Mouse (Mus musculus) embryonic facial prominence, embryonic 13.5 days (tissue): ENCODE measurements around the gene Pafah1b3. TPM values are rescaled to one million over a fixed set of nuclear protein-coding genes. Genes with fewer than 3 reads are reported as not detected.

Experiments used
- ATAC-seq: fragments of 200-750 bp; cut with Nextera tagmentation; 2 replicates; pipeline ENCODE4 v1.8.0; 2017; ENCODE audit warnings: low read depth; ENCODE audit not compliant: insufficient number of reproducible peaks, insufficient read depth, low FRiP score, low TSS enrichment
- H3K27ac ChIP-seq: fragments of 300-500 bp; sonication (generic); 2 replicates; pipeline ENCODE4 v1.5.1; 2015; ENCODE audit warnings: moderate library complexity, mild to moderate bottlenecking, inconsistent platforms
- H3K27me3 ChIP-seq: fragments of 300-500 bp; sonication (generic); 2 replicates; pipeline ENCODE4 v1.6.1; 2015; ENCODE audit warnings: mild to moderate bottlenecking, inconsistent platforms
- H3K36me3 ChIP-seq: fragments of 300-500 bp; sonication (generic); 2 replicates; pipeline ENCODE4 v1.6.1; 2015; ENCODE audit warnings: mild to moderate bottlenecking, inconsistent platforms
- H3K4me1 ChIP-seq: fragments of 300-500 bp; sonication (generic); 2 replicates; pipeline ENCODE4 v1.6.1; 2015; ENCODE audit warnings: inconsistent platforms
- H3K4me2 ChIP-seq: fragments of 300-500 bp; sonication (generic); 2 replicates; pipeline ENCODE4 v1.6.1; 2015; ENCODE audit warnings: moderate library complexity, mild to moderate bottlenecking, inconsistent platforms
- H3K4me3 ChIP-seq: fragments of 300-500 bp; sonication (generic); 2 replicates; pipeline ENCODE4 v1.5.1; 2015; ENCODE audit warnings: mild to moderate bottlenecking, inconsistent platforms
- H3K9ac ChIP-seq: fragments of 300-500 bp; sonication (generic); 2 replicates; pipeline ENCODE4 v1.6.1; 2015; ENCODE audit warnings: mild to moderate bottlenecking, inconsistent platforms
- H3K9me3 ChIP-seq: fragments of 300-500 bp; sonication (generic); 2 replicates; pipeline ENCODE4 v1.6.1; 2016; ENCODE audit warnings: inconsistent platforms
- WGBS: fragments of 180-500 bp; shearing (Covaris S2); methylation state at CpG from one replicate; pipeline ENCODE4 v1.1.7; 2015; ENCODE audit warnings: mixed read lengths; 5-methylcytosine and 5-hydroxymethylcytosine counted together
- polyA plus RNA-seq: library from polyadenylated mRNA; unstranded; fragments of >200 nt; fragmentation: Nextera tagmentation; extraction: Ambion mirVana; gene quantifications from 2 replicates; pipeline ENCODE4 v1.2.1, GENCODE M21; 2015

The Pafah1b3 gene
- polyA plus RNA-seq, 1 experiment from 2014 or later = 315 TPM

- Histone ChIP-seq H3K36me3 (0 out of 2 replicates have a peak, but pooled peaks cover 3% of the 10 kb centered on the region), H3K4me1 (peaks cover 40% of the 10 kb centered on the region), H3K9me3 (no peaks in the 10 kb centered on the region), H3K9ac (peak within 1 kb of the TSS; percentile 94), H3K27me3 (peaks cover 40% of the 10 kb centered on the region), H3K4me3 (peak within 1 kb of the TSS; percentile 73), H3K27ac (peak within 1 kb of the TSS; percentile 90), H3K4me2 (peak within 1 kb of the TSS; percentile 99)
- peak; percentile 98 for ATAC-seq
- WGBS = 1% methylated on average over 52 of the region's 52 CpGs
Observed at GRCm38 (mm10) chr7:25316532-25317445, 19.0 kb upstream of the Pafah1b3 start, which contains the start of gene Megf8. Megf8 (plus strand) TSS chr7:25317164.

- Histone ChIP-seq H3K4me1 (peaks cover 32% of the 10 kb centered on the region), H3K4me3 (peak overlapping the region; percentile 73), H3K27me3 (peaks cover 50% of the 10 kb centered on the region), H3K9ac (peak overlapping the region; percentile 71), H3K36me3 (0 out of 2 replicates have a peak, but pooled peaks cover 3% of the 10 kb centered on the region), H3K4me2 (peak overlapping the region; percentile 99), H3K9me3 (no peaks in the 10 kb centered on the region), H3K27ac (peak overlapping the region; percentile 22; the same call in 1 of the 2 replicates)
- ATAC-seq = no peak
- 1% methylated on average over 54 of the region's 69 CpGs for WGBS
Observed at GRCm38 (mm10) chr7:25315306-25316041, 17.7 kb upstream of the Pafah1b3 start.

GRCm38 (mm10) chr7:25314606-25315305 lies 17.0 kb upstream of the Pafah1b3 start:
- no peaks in the 10 kb centered on the region for H3K9me3 ChIP-seq
- peak overlapping the region; percentile 73 for H3K4me3 ChIP-seq
- WGBS = 1% methylated on average over 51 of the region's 51 CpGs
- peaks cover 50% of the 10 kb centered on the region for H3K27me3 ChIP-seq
- H3K36me3 ChIP-seq = 0 out of 2 replicates have a peak, but pooled peaks cover under 1% of the 10 kb centered on the region
- no peak overlapping the region for H3K27ac ChIP-seq
- H3K4me1 ChIP-seq = peaks cover 32% of the 10 kb centered on the region
- H3K4me2 ChIP-seq = peak overlapping the region; percentile 99
- ATAC-seq = no peak
- peak overlapping the region; percentile 71 for H3K9ac ChIP-seq

GRCm38 (mm10) chr7:25313325-25313724 lies 15.5 kb upstream of the Pafah1b3 start:
- 46% methylated on average over 7 of the region's 7 CpGs for WGBS
- Histone ChIP-seq H3K27ac (no peak overlapping the region), H3K4me3 (no peak overlapping the region), H3K36me3 (no peaks in the 10 kb centered on the region), H3K4me2 (no peak overlapping the region), H3K4me1 (peaks cover 26% of the 10 kb centered on the region), H3K9me3 (no peaks in the 10 kb centered on the region), H3K27me3 (peaks cover 63% of the 10 kb centered on the region), H3K9ac (no peak overlapping the region)
- ATAC-seq = no peak

- Histone ChIP-seq H3K27ac (no peak overlapping the region), H3K9ac (no peak overlapping the region), H3K36me3 (no peaks in the 10 kb centered on the region), H3K4me3 (no peak overlapping the region), H3K4me1 (peaks cover 16% of the 10 kb centered on the region), H3K27me3 (peaks cover 72% of the 10 kb centered on the region), H3K4me2 (no peak overlapping the region), H3K9me3 (no peaks in the 10 kb centered on the region)
- ATAC-seq = no peak
- WGBS = 78% methylated on average over 11 of the region's 11 CpGs
Observed at GRCm38 (mm10) chr7:25311193-25311592, 13.4 kb upstream of the Pafah1b3 start.

- peaks cover 10% of the 10 kb centered on the region for H3K4me1 ChIP-seq
- ATAC-seq = no peak
- no peak overlapping the region for H3K9ac ChIP-seq
- H3K9me3 ChIP-seq = no peaks in the 10 kb centered on the region
- H3K27me3 ChIP-seq = peaks cover 58% of the 10 kb centered on the region
- H3K4me3 ChIP-seq = no peak overlapping the region
- H3K36me3 ChIP-seq = no peaks in the 10 kb centered on the region
- 81% methylated on average over 9 of the region's 9 CpGs for WGBS
- H3K27ac ChIP-seq = no peak overlapping the region
- no peak overlapping the region for H3K4me2 ChIP-seq
Observed at GRCm38 (mm10) chr7:25309425-25309824, 11.6 kb upstream of the Pafah1b3 start.

GRCm38 (mm10) chr7:25308702-25309318 lies 11.0 kb upstream of the Pafah1b3 start:
- WGBS = 59% methylated on average over 17 of the region's 17 CpGs
- peaks cover 52% of the 10 kb centered on the region for H3K27me3 ChIP-seq
- no peaks in the 10 kb centered on the region for H3K36me3 ChIP-seq
- no peak overlapping the region for H3K4me2 ChIP-seq
- peaks cover 10% of the 10 kb centered on the region for H3K4me1 ChIP-seq
- ATAC-seq = no peak; the same call in 1 of the 2 replicates
- no peak overlapping the region for H3K9ac ChIP-seq
- H3K27ac ChIP-seq = no peak overlapping the region
- no peaks in the 10 kb centered on the region for H3K9me3 ChIP-seq
- H3K4me3 ChIP-seq = no peak overlapping the region

GRCm38 (mm10) chr7:25306614-25306996 lies 8.8 kb upstream of the Pafah1b3 start:
- peak overlapping the region; percentile 93; the same call in 1 of the 2 replicates for H3K4me2 ChIP-seq

GRCm38 (mm10) chr7:25305956-25306613 lies 8.3 kb upstream of the Pafah1b3 start, which contains the start of gene Tmem145:
Tmem145 (plus strand) TSS chr7:25306106.
- 2% methylated on average over 46 of the region's 47 CpGs for WGBS
- H3K4me3 ChIP-seq = peak within 1 kb of the TSS; percentile 56
- H3K9me3 ChIP-seq = no peaks in the 10 kb centered on the region
- H3K27ac ChIP-seq = peak within 1 kb of the TSS; percentile 12; the same call in 1 of the 2 replicates
- peaks cover 10% of the 10 kb centered on the region for H3K4me1 ChIP-seq
- H3K4me2 ChIP-seq = peak within 1 kb of the TSS; percentile 93
- H3K36me3 ChIP-seq = no peaks in the 10 kb centered on the region
- peak; percentile 72 for ATAC-seq
- H3K27me3 ChIP-seq = peaks cover 25% of the 10 kb centered on the region
- peak within 1 kb of the TSS; percentile 49 for H3K9ac ChIP-seq

More at GRCm38 (mm10) chr7:25306614-25306996, 8.8 kb upstream of the Pafah1b3 start:
- Histone ChIP-seq H3K9ac (no peak overlapping the region), H3K4me3 (no peak overlapping the region), H3K36me3 (no peaks in the 10 kb centered on the region), H3K27me3 (peaks cover 30% of the 10 kb centered on the region), H3K9me3 (no peaks in the 10 kb centered on the region), H3K4me1 (peaks cover 10% of the 10 kb centered on the region), H3K27ac (no peak overlapping the region)
- ATAC-seq = no peak
- 49% methylated on average over 2 of the region's 2 CpGs for WGBS

- Histone ChIP-seq H3K4me1 (peaks cover 10% of the 10 kb centered on the region), H3K27me3 (peaks cover 22% of the 10 kb centered on the region), H3K9me3 (no peaks in the 10 kb centered on the region), H3K9ac (peak overlapping the region; percentile 49; the same call in 1 of the 2 replicates), H3K36me3 (no peaks in the 10 kb centered on the region), H3K4me2 (peak overlapping the region; percentile 93), H3K4me3 (peak overlapping the region; percentile 56), H3K27ac (no peak overlapping the region)
- no peak for ATAC-seq
- 4% methylated on average over 2 of the region's 2 CpGs for WGBS
Observed at GRCm38 (mm10) chr7:25305481-25305880, 7.7 kb upstream of the Pafah1b3 start.
